Mouse (Mus musculus) liver, embryonic 14.5 days (tissue): ENCODE data around the gene Chd1l.

Experiments
- CTCF ChIP-seq: IDR thresholded peaks from 2 replicates; pipeline ENCODE4 v1.5.1; 2016; ENCODE audit warnings: antibody characterized with exemption, low read depth, control low read depth
- EP300 ChIP-seq: IDR thresholded peaks from 2 replicates; pipeline ENCODE4 v1.6.1; 2016; ENCODE audit warnings: antibody characterized with exemption, low read depth

DNA sequence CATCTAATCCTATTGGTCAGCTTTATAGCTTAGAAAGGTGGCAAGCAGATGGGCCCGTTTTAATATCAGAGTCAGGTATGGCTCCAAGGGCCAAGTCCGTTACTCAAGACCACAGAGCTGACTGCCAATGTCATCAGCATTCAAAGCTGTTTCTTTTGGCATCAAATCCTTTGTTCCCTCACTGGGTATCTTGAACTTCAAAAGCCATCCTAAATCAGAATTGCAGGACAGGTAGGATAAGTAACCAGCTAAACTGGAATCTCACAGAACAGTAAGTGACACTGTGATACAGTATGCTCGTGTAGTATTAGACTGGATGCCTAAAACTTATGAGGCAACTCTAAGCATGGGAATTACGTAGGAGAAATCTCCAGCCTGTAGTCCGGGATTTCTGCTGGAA is 16.9 kb downstream of the Chd1l start:
- TF ChIP-seq CTCF (no peak), EP300 (no peak)
